Mouse (Mus musculus): ENCODE results near the gene Ctcf.

GRCm38 (mm10) chr8:105686551-105686950 is 50.2 kb downstream of the Ctcf start:
- TF ChIP-seq CTCF (IDR thresholded peaks at IDR 0.05; ENCODE audit: extremely low read depth, insufficient read depth, insufficient read length, insufficient replicate concordance): no peak
- no peak for TF ChIP-seq POLR2A (IDR thresholded peaks at IDR 0.05; ENCODE audit: low read depth, low read length)
